In the genomic region with DNA sequence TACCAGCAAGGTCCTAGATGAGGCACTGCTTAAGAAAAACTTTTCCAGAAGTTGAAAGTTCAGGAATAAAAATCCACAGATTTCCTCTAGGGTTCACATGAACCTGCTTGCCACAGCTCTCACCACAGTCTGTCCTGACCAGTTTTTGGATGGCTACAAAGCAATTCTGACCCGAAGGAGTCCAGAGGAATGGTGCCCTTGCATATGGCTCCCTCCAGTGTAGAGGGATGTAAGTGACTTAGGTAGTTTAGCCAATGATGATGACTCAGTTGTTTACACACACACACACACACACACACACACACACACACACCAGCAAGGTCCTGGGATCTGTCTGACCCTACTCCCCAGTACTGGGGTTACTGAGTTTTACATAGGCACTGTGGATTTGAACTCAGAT, we compare ENCODE assay signal across 15 mouse cellular contexts. TPM values are rescaled to one million over a fixed set of nuclear protein-coding genes. Genes with fewer than 3 reads are reported as not detected.
DNase-seq lines count a peak whose midpoint lies in the region; TF ChIP-seq lines count a peak whose summit lies in the region.
"Had no signal": no experiment of that assay in that cellular context is flagged by ENCODE, and none has a peak within 500 bp of the region (broad histone marks: within the 10 kb centered on the region; RNA-seq: fewer than 3 reads in every experiment).

No protein-coding gene starts in this region.

- TF ChIP-seq CTCF in layer of hippocampus, adult 2 months (conservative IDR thresholded peaks at IDR 0.05): peak; percentile 36; the same call in 1 of the 2 replicates

- DNase-seq in heart, adult 11 months: peak; percentile 72
- no peak for DNase-seq in heart, postnatal 14 days
- no peak for DNase-seq in layer of hippocampus, adult 2 months (ENCODE audit: low spot score in 2 of 2)
- DNase-seq in layer of hippocampus, postnatal 10 days (ENCODE audit: low spot score in 2 of 2): no peak
- peak; percentile 75 for DNase-seq in 416B (ENCODE audit: low read depth)
- DNase-seq in adipocyte (ENCODE audit: low spot score): peak; percentile 89
- no peak for DNase-seq in B cell, adult 2 months
- DNase-seq in ovary, postnatal 14 days (ENCODE audit: low spot score): no peak
- DNase-seq: adrenal gland, adult 8-10 months; left cerebral cortex, postnatal 4 days; thymus, adult 2 months had no signal

- no peak overlapping the region for H3K4me3 ChIP-seq in layer of hippocampus, adult 2 months
- H3K4me3 ChIP-seq: embryonic facial prominence, embryonic 15.5 days; forebrain, embryonic 15.5 days; lung, embryonic 15.5 days; midbrain, embryonic 12.5 days had no signal

- intact Hi-C loops in heart, postnatal 14 days (cut with DNase I): loop anchor here (5.0 kb wide), 2 partner anchors 238 to 413 kb away; no protein-coding TSS in a partner anchor

- no peak overlapping the region for H3K27ac ChIP-seq in layer of hippocampus, adult 2 months
- H3K27ac ChIP-seq: embryonic facial prominence, embryonic 15.5 days; forebrain, embryonic 15.5 days; lung, embryonic 15.5 days; midbrain, embryonic 12.5 days had no signal

RNA-seq across cellular contexts. Expression of a gene that starts 19.4 kb away (rescaled TPM):
- total RNA-seq in heart, postnatal 14 days (2021): 10 to 100 TPM; 14.2 to 14.7 TPM
- 10 to 100 TPM; 57.7 to 65.8 TPM for total RNA-seq in layer of hippocampus, adult 2 months (2021)
- total RNA-seq in layer of hippocampus, postnatal 10 days (2021): 10 to 100 TPM; 82.7 to 88.7 TPM

Comparison
In these comparisons a context has a peak if more than half of its experiments do, and no peak if none do; other contexts are left out.
1. DNase-seq: peak in heart, adult 11 months (single experiment), 416B (single experiment) and adipocyte (single experiment); none in heart, postnatal 14 days (0 of 2), layer of hippocampus, adult 2 months (0 of 2), layer of hippocampus, postnatal 10 days (0 of 2), B cell, adult 2 months (0 of 2) and ovary, postnatal 14 days (single experiment).